Mouse (Mus musculus): Measurements from ENCODE around the gene Gm42906. TPM values are rescaled to one million over a fixed set of nuclear protein-coding genes. Genes with fewer than 3 reads are reported as not detected.

Gm42906 gene
- polyA plus RNA-seq, 2 experiments, result not detected

- H3K4me1 ChIP-seq (replicated peaks; ENCODE audit: control insufficient read depth in 2 of 2, insufficient read depth in 2 of 2, low read length in 1 of 2), result peaks cover 0 to 2% of the 10 kb centered on the region in 2 experiments; a peak in 1 of 4 replicates
- H3K9ac ChIP-seq (replicated peaks), result no peak overlapping the region
- ATAC-seq (ENCODE audit: insufficient read depth) (no peak), DNase-seq (ENCODE audit: low read depth in 3 of 3, low spot score in 3 of 3) (no peak)
- H3K9me3 ChIP-seq (ENCODE audit: control insufficient read depth, low read length), result no peaks in the 10 kb centered on the region
- no peaks in the 10 kb centered on the region for H3K27me3 ChIP-seq (ENCODE audit: control insufficient read depth, insufficient read depth, low read length)
- no peak for TF ChIP-seq EP300 (IDR thresholded peaks at IDR 0.05; ENCODE audit: low read depth)
- no peak for TF ChIP-seq CTCF (IDR thresholded peaks at IDR 0.05; ENCODE audit: low read depth)
- H3K27ac ChIP-seq, result no peak overlapping the region
- no peak overlapping the region for H3K4me2 ChIP-seq (ENCODE audit: low read depth)
- H3K36me3 ChIP-seq (replicated peaks; ENCODE audit: control insufficient read depth, insufficient read depth, low read depth), result no peaks in the 10 kb centered on the region
- 45% methylated on average over 11 of the region's 11 CpGs for WGBS (ENCODE audit: insufficient replicate concordance)
- H3K4me3 ChIP-seq (ENCODE audit: insufficient read depth in 1 of 2, low read depth in 2 of 2, low read length in 2 of 2), result no peak overlapping the region
Observed at GRCm38 (mm10) chr5:151183656-151184240, 244.2 kb downstream of the Gm42906 start.

- Histone ChIP-seq H3K4me3 (ENCODE audit: insufficient read depth in 1 of 2, low read depth in 2 of 2, low read length in 2 of 2) (no peak overlapping the region), H3K27me3 (ENCODE audit: control insufficient read depth, insufficient read depth, low read length) (no peaks in the 10 kb centered on the region), H3K27ac (no peak overlapping the region), H3K36me3 (replicated peaks; ENCODE audit: control insufficient read depth, insufficient read depth, low read depth) (no peaks in the 10 kb centered on the region), H3K4me2 (ENCODE audit: low read depth) (no peak overlapping the region), H3K9me3 (ENCODE audit: control insufficient read depth, low read length) (no peaks in the 10 kb centered on the region), H3K9ac (replicated peaks) (no peak overlapping the region), H3K4me1 (replicated peaks; ENCODE audit: control insufficient read depth in 2 of 2, insufficient read depth in 2 of 2, low read length in 1 of 2) (no peaks in the 10 kb centered on the region; a peak in 1 of 4 replicates)
- TF ChIP-seq EP300 (IDR thresholded peaks at IDR 0.05; ENCODE audit: low read depth), result no peak
- no peak for TF ChIP-seq CTCF (IDR thresholded peaks at IDR 0.05; ENCODE audit: low read depth)
- no peak for ATAC-seq (ENCODE audit: insufficient read depth)
- WGBS (ENCODE audit: insufficient replicate concordance), result 77% methylated on average over 8 of the region's 8 CpGs
- no peak for DNase-seq (ENCODE audit: low read depth in 3 of 3, low spot score in 3 of 3)
Observed at GRCm38 (mm10) chr5:151181288-151181687, 246.7 kb downstream of the Gm42906 start.

GRCm38 (mm10) chr5:151180176-151180785 is 247.7 kb downstream of the Gm42906 start:
- Histone ChIP-seq H3K36me3 (replicated peaks; ENCODE audit: control insufficient read depth, insufficient read depth, low read depth) (no peaks in the 10 kb centered on the region), H3K9me3 (ENCODE audit: control insufficient read depth, low read length) (no peaks in the 10 kb centered on the region), H3K27ac (no peak overlapping the region), H3K27me3 (ENCODE audit: control insufficient read depth, insufficient read depth, low read length) (no peaks in the 10 kb centered on the region), H3K9ac (replicated peaks) (no peak overlapping the region), H3K4me2 (ENCODE audit: low read depth) (no peak overlapping the region), H3K4me3 (ENCODE audit: insufficient read depth in 1 of 2, low read depth in 2 of 2, low read length in 2 of 2) (no peak overlapping the region), H3K4me1 (replicated peaks; ENCODE audit: control insufficient read depth in 2 of 2, insufficient read depth in 2 of 2, low read length in 1 of 2) (peaks cover 0 to 6% of the 10 kb centered on the region in 2 experiments; a peak in 2 of 4 replicates)
- DNase-seq (ENCODE audit: low read depth in 3 of 3, low spot score in 3 of 3), result no peak
- WGBS (ENCODE audit: insufficient replicate concordance), result 62% methylated on average over 9 of the region's 9 CpGs
- no peak for ATAC-seq (ENCODE audit: insufficient read depth)
- TF ChIP-seq CTCF (IDR thresholded peaks at IDR 0.05; ENCODE audit: low read depth) (no peak), EP300 (IDR thresholded peaks at IDR 0.05; ENCODE audit: low read depth) (no peak)

- ATAC-seq (ENCODE audit: insufficient read depth), result no peak
- WGBS (ENCODE audit: insufficient replicate concordance), result 59% methylated on average over 3 of the region's 3 CpGs
- Histone ChIP-seq H3K4me1 (replicated peaks; ENCODE audit: control insufficient read depth in 2 of 2, insufficient read depth in 2 of 2, low read length in 1 of 2) (peaks cover 0 to 14% of the 10 kb centered on the region in 2 experiments; a peak in 2 of 4 replicates), H3K36me3 (replicated peaks; ENCODE audit: control insufficient read depth, insufficient read depth, low read depth) (no peaks in the 10 kb centered on the region), H3K9ac (replicated peaks) (no peak overlapping the region), H3K9me3 (ENCODE audit: control insufficient read depth, low read length) (no peaks in the 10 kb centered on the region), H3K27ac (no peak overlapping the region), H3K4me3 (ENCODE audit: insufficient read depth in 1 of 2, low read depth in 2 of 2, low read length in 2 of 2) (no peak overlapping the region), H3K27me3 (ENCODE audit: control insufficient read depth, insufficient read depth, low read length) (no peaks in the 10 kb centered on the region), H3K4me2 (ENCODE audit: low read depth) (no peak overlapping the region)
- DNase-seq (ENCODE audit: low read depth in 3 of 3, low spot score in 3 of 3), result no peak
- TF ChIP-seq CTCF (IDR thresholded peaks at IDR 0.05; ENCODE audit: low read depth) (no peak), EP300 (IDR thresholded peaks at IDR 0.05; ENCODE audit: low read depth) (no peak)
Observed at GRCm38 (mm10) chr5:151177171-151177570, 250.8 kb downstream of the Gm42906 start.

GRCm38 (mm10) chr5:151175897-151176313 is 252.1 kb downstream of the Gm42906 start:
- TF ChIP-seq CTCF (IDR thresholded peaks at IDR 0.05; ENCODE audit: low read depth) (no peak), EP300 (IDR thresholded peaks at IDR 0.05; ENCODE audit: low read depth) (no peak)

More at GRCm38 (mm10) chr5:151175897-151176313, 252.1 kb downstream of the Gm42906 start:
- DNase-seq (ENCODE audit: low read depth in 3 of 3, low spot score in 3 of 3), result no peak
- no peaks in the 10 kb centered on the region for H3K36me3 ChIP-seq (replicated peaks; ENCODE audit: control insufficient read depth, insufficient read depth, low read depth)
- H3K4me1 ChIP-seq (replicated peaks; ENCODE audit: control insufficient read depth in 2 of 2, insufficient read depth in 2 of 2, low read length in 1 of 2), result peaks cover 0 to 14% of the 10 kb centered on the region in 2 experiments; a peak in 2 of 4 replicates
- H3K27me3 ChIP-seq (ENCODE audit: control insufficient read depth, insufficient read depth, low read length), result no peaks in the 10 kb centered on the region
- no peak overlapping the region for H3K4me2 ChIP-seq (ENCODE audit: low read depth)
- 39% methylated on average over 4 of the region's 4 CpGs for WGBS (ENCODE audit: insufficient replicate concordance)
- H3K4me3 ChIP-seq (ENCODE audit: insufficient read depth in 1 of 2, low read depth in 2 of 2, low read length in 2 of 2), result no peak overlapping the region
- H3K9me3 ChIP-seq (ENCODE audit: control insufficient read depth, low read length), result no peaks in the 10 kb centered on the region
- no peak for ATAC-seq (ENCODE audit: insufficient read depth)
- no peak overlapping the region for H3K9ac ChIP-seq (replicated peaks)
- H3K27ac ChIP-seq, result no peak overlapping the region
